Mouse (Mus musculus): ENCODE measurements around the gene Slc25a31. TPM values are rescaled to one million over a fixed set of nuclear protein-coding genes. Genes with fewer than 3 reads are reported as not detected.

The Slc25a31 gene
- total and polyA plus RNA-seq, 3 experiments, result not detected

- dilution Hi-C loops (cut with MboI; ENCODE audit: extremely low pct_ligation_motif_present, extremely low pct_unique_long_range_greater_than_20kb, low sequenced_read_pairs) (no loop called here), in situ Hi-C loops (cut with MboI; ENCODE audit: low pct_ligation_motif_present, low pct_unique_long_range_greater_than_20kb, low sequenced_read_pairs) (no loop called here)
- no peak for DNase-seq (ENCODE audit: extremely low read depth)
- Histone ChIP-seq H3K9me3 (replicated peaks; ENCODE audit: low read length) (peaks cover 2% of the 10 kb centered on the region), H3K4me2 (ENCODE audit: insufficient read depth, low read depth, poor library complexity, severe bottlenecking) (no peak overlapping the region), H3K36me3 (replicated peaks in 1 of 2; ENCODE audit: control insufficient read depth in 1 of 2, insufficient read depth in 1 of 2, low read length in 1 of 2) (no peaks in the 10 kb centered on the region), H3K4me3 (replicated peaks in 1 of 3; ENCODE audit: low read depth in 2 of 3, low read length in 2 of 3, poor library complexity in 1 of 3) (no peak overlapping the region), H3K9ac (ENCODE audit: insufficient read depth, low read depth) (no peak overlapping the region), H3K79me2 (replicated peaks; ENCODE audit: control insufficient read depth, extremely low read depth, insufficient read depth, poor library complexity, severe bottlenecking) (no peaks in the 10 kb centered on the region), H3K4me1 (ENCODE audit: control insufficient read depth in 1 of 2, insufficient read depth in 2 of 2) (no peaks in the 10 kb centered on the region), H3K27ac (ENCODE audit: insufficient read depth, low read depth) (no peak overlapping the region), H3K27me3 (replicated peaks) (no peaks in the 10 kb centered on the region)
- TF ChIP-seq ZC3H11A (IDR thresholded peaks at IDR 0.05; ENCODE audit: low read depth, low read length) (no peak), MAX (IDR thresholded peaks at IDR 0.05; ENCODE audit: low read length) (no peak), HCFC1 (IDR thresholded peaks at IDR 0.05; ENCODE audit: low read depth, low read length) (no peak), PAX5 (IDR thresholded peaks at IDR 0.05; ENCODE audit: low read length) (no peak), GABPA (IDR thresholded peaks at IDR 0.05; ENCODE audit: insufficient replicate concordance, low read depth, low read length) (no peak)
Observed at GRCm38 (mm10) chr3:40704816-40705430, 3.7 kb upstream of the Slc25a31 start.

- H3K9ac ChIP-seq (ENCODE audit: insufficient read depth, low read depth), result no peak overlapping the region
- H3K4me1 ChIP-seq (ENCODE audit: control insufficient read depth in 1 of 2, insufficient read depth in 2 of 2), result no peaks in the 10 kb centered on the region
- no peak overlapping the region for H3K4me2 ChIP-seq (ENCODE audit: insufficient read depth, low read depth, poor library complexity, severe bottlenecking)
- H3K27me3 ChIP-seq (replicated peaks), result no peaks in the 10 kb centered on the region
- in situ Hi-C loops (cut with MboI; ENCODE audit: low pct_ligation_motif_present, low pct_unique_long_range_greater_than_20kb, low sequenced_read_pairs), result no loop called here
- no peak overlapping the region for H3K27ac ChIP-seq (ENCODE audit: insufficient read depth, low read depth)
- dilution Hi-C loops (cut with MboI; ENCODE audit: extremely low pct_ligation_motif_present, extremely low pct_unique_long_range_greater_than_20kb, low sequenced_read_pairs), result no loop called here
- no peak overlapping the region for H3K4me3 ChIP-seq (replicated peaks in 1 of 3; ENCODE audit: low read depth in 2 of 3, low read length in 2 of 3, poor library complexity in 1 of 3)
- DNase-seq (ENCODE audit: extremely low read depth), result no peak
- TF ChIP-seq HCFC1 (IDR thresholded peaks at IDR 0.05; ENCODE audit: low read depth, low read length) (no peak), RAD21 (IDR thresholded peaks at IDR 0.05; ENCODE audit: low read depth, low read length) (no peak), CHD2 (IDR thresholded peaks at IDR 0.05; ENCODE audit: low read length) (no peak)
- H3K9me3 ChIP-seq (replicated peaks; ENCODE audit: low read length), result no peaks in the 10 kb centered on the region
- H3K36me3 ChIP-seq (replicated peaks in 1 of 2; ENCODE audit: control insufficient read depth in 1 of 2, insufficient read depth in 1 of 2, low read length in 1 of 2), result no peaks in the 10 kb centered on the region
- H3K79me2 ChIP-seq (replicated peaks; ENCODE audit: control insufficient read depth, extremely low read depth, insufficient read depth, poor library complexity, severe bottlenecking), result no peaks in the 10 kb centered on the region
Observed at GRCm38 (mm10) chr3:40716056-40716455, 7.4 kb downstream of the Slc25a31 start.

- Histone ChIP-seq H3K36me3 (replicated peaks in 1 of 2; ENCODE audit: control insufficient read depth in 1 of 2, insufficient read depth in 1 of 2, low read length in 1 of 2) (no peaks in the 10 kb centered on the region), H3K27me3 (replicated peaks) (no peaks in the 10 kb centered on the region), H3K79me2 (replicated peaks; ENCODE audit: control insufficient read depth, extremely low read depth, insufficient read depth, poor library complexity, severe bottlenecking) (no peaks in the 10 kb centered on the region), H3K9ac (ENCODE audit: insufficient read depth, low read depth) (no peak overlapping the region), H3K27ac (ENCODE audit: insufficient read depth, low read depth) (no peak overlapping the region), H3K4me3 (replicated peaks in 1 of 3; ENCODE audit: low read depth in 2 of 3, low read length in 2 of 3, poor library complexity in 1 of 3) (no peak overlapping the region), H3K4me1 (ENCODE audit: control insufficient read depth in 1 of 2, insufficient read depth in 2 of 2) (no peaks in the 10 kb centered on the region), H3K9me3 (replicated peaks; ENCODE audit: low read length) (no peaks in the 10 kb centered on the region), H3K4me2 (ENCODE audit: insufficient read depth, low read depth, poor library complexity, severe bottlenecking) (no peak overlapping the region)
- in situ Hi-C loops (cut with MboI; ENCODE audit: low pct_ligation_motif_present, low pct_unique_long_range_greater_than_20kb, low sequenced_read_pairs), result no loop called here
- DNase-seq (ENCODE audit: extremely low read depth), result no peak
- no peak for TF ChIP-seq ELF1 (IDR thresholded peaks at IDR 0.05; ENCODE audit: low read depth, low read length)
- TF ChIP-seq ZMIZ1 (IDR thresholded peaks at IDR 0.05; ENCODE audit: low read depth, low read length), result no peak
- no peak for TF ChIP-seq MAX (IDR thresholded peaks at IDR 0.05; ENCODE audit: low read length)
- TF ChIP-seq SIN3A (IDR thresholded peaks at IDR 0.05; ENCODE audit: low read length), result no peak
- no peak for TF ChIP-seq JUND (conservative IDR thresholded peaks at IDR 0.05; ENCODE audit: low read depth, low read length)
- TF ChIP-seq SMC3 (IDR thresholded peaks at IDR 0.05; ENCODE audit: low read depth, low read length), result no peak
- TF ChIP-seq CHD1 (IDR thresholded peaks at IDR 0.05; ENCODE audit: low read depth, low read length), result no peak
- TF ChIP-seq POLR2AphosphoS2 (IDR thresholded peaks at IDR 0.05; ENCODE audit: low read depth, low read length), result no peak
- TF ChIP-seq CHD2 (IDR thresholded peaks at IDR 0.05; ENCODE audit: low read length), result no peak
- TF ChIP-seq CTCF (conservative IDR thresholded peaks at IDR 0.05 in 1 of 2, IDR thresholded peaks at IDR 0.05 in 1 of 2; ENCODE audit: low read depth in 2 of 2, low read length in 2 of 2), result no peak
- no peak for TF ChIP-seq ZNF384 (IDR thresholded peaks at IDR 0.05; ENCODE audit: low read depth, low read length)
- TF ChIP-seq USF1 (IDR thresholded peaks at IDR 0.05; ENCODE audit: low read depth, low read length), result no peak
- no peak for TF ChIP-seq MYC (IDR thresholded peaks at IDR 0.05; ENCODE audit: low read depth, low read length)
- TF ChIP-seq RAD21 (IDR thresholded peaks at IDR 0.05; ENCODE audit: low read depth, low read length), result no peak
- no peak for TF ChIP-seq MXI1 (IDR thresholded peaks at IDR 0.05; ENCODE audit: low read depth, low read length)
- no peak for TF ChIP-seq KAT2A (IDR thresholded peaks at IDR 0.05; ENCODE audit: insufficient replicate concordance, low read length)
- no peak for TF ChIP-seq USF2 (conservative IDR thresholded peaks at IDR 0.05; ENCODE audit: low read depth, low read length)
- TF ChIP-seq POLR2A (IDR thresholded peaks at IDR 0.05; ENCODE audit: low read depth, low read length), result no peak
- no peak for TF ChIP-seq EP300 (IDR thresholded peaks at IDR 0.05; ENCODE audit: low read length)
- dilution Hi-C loops (cut with MboI; ENCODE audit: extremely low pct_ligation_motif_present, extremely low pct_unique_long_range_greater_than_20kb, low sequenced_read_pairs), result no loop called here
Observed at GRCm38 (mm10) chr3:40719022-40719421, 10.4 kb downstream of the Slc25a31 start.
